Mouse (Mus musculus): ENCODE results near the gene Pgam2.
A peak's percentile ranks its signal among the peaks of the same experiment; 100 is the strongest.

Gene Pgam2

GRCm38 (mm10) chr11:5761820-5762632 is 41.5 kb downstream of the Pgam2 start, which contains the start of gene Urgcp:
Gene Urgcp, minus strand, starts transcription at chr11:5762376.
- peak; percentile 100 for DNase-seq

GRCm38 (mm10) chr11:5753755-5754154 is 49.8 kb downstream of the Pgam2 start:
- DNase-seq, result no peak
